Mouse (Mus musculus) midbrain, embryonic 16.5 days (tissue): ENCODE data around the gene Slc8a2. TPM values are rescaled to one million over a fixed set of nuclear protein-coding genes. Genes with fewer than 3 reads are reported as not detected.

ENCODE experiments used
- ATAC-seq: fragments of 200-750 bp; cut with Nextera tagmentation; 2 replicates; pipeline ENCODE4 v1.8.0; 2017; ENCODE audit warnings: moderate TSS enrichment
- H3K27ac ChIP-seq: fragments of 300-500 bp; sonication (generic); 2 replicates; pipeline ENCODE4 v1.5.1; 2014; ENCODE audit warnings: mild to moderate bottlenecking, low read length, mixed read lengths
- H3K27me3 ChIP-seq: fragments of 300-500 bp; sonication (generic); 2 replicates; pipeline ENCODE4 v1.6.1; 2014; ENCODE audit warnings: low read depth, low read length, mixed read lengths; ENCODE audit not compliant: control insufficient read depth, insufficient read depth
- H3K36me3 ChIP-seq: fragments of 300-500 bp; sonication (generic); 2 replicates; pipeline ENCODE4 v1.6.1; 2014; ENCODE audit warnings: mild to moderate bottlenecking, low read length, moderate library complexity, mixed read lengths; ENCODE audit not compliant: control insufficient read depth, insufficient read depth
- H3K4me1 ChIP-seq: fragments of 300-500 bp; sonication (generic); 2 replicates; pipeline ENCODE4 v1.6.1; 2014; ENCODE audit warnings: mild to moderate bottlenecking, low read length, mixed read lengths; ENCODE audit not compliant: control insufficient read depth, insufficient read depth
- H3K4me2 ChIP-seq: fragments of 300-500 bp; sonication (generic); 2 replicates; pipeline ENCODE4 v1.6.1; 2014; ENCODE audit warnings: mild to moderate bottlenecking, low read length, mixed read lengths
- H3K4me3 ChIP-seq: fragments of 300-500 bp; sonication (generic); 2 replicates; pipeline ENCODE4 v1.5.1; 2014; ENCODE audit warnings: low read depth, mild to moderate bottlenecking, low read length, moderate library complexity, mixed read lengths
- H3K9ac ChIP-seq: fragments of 300-500 bp; sonication (generic); 2 replicates; pipeline ENCODE4 v1.6.1; 2014; ENCODE audit warnings: low read depth, low read length, mixed read lengths
- H3K9me3 ChIP-seq: fragments of 300-500 bp; sonication (generic); replicated peaks from 2 replicates; pipeline ENCODE4 v1.6.1; 2014; ENCODE audit warnings: mild to moderate bottlenecking, low read length, mixed read lengths; ENCODE audit not compliant: control insufficient read depth, poor library complexity, severe bottlenecking
- WGBS: fragments of 180-500 bp; shearing (Covaris S2); extraction: QIAGEN DNeasy Blood & Tissue Kit; methylation state at CpG from one replicate; pipeline ENCODE4 v1.1.7; 2014; 5-methylcytosine and 5-hydroxymethylcytosine counted together
- polyA plus RNA-seq: library from polyadenylated mRNA; unstranded; fragments of >200 nt; fragmentation: Nextera tagmentation; extraction: Ambion mirVana; gene quantifications from 2 replicates; pipeline ENCODE4 v1.2.1, GENCODE M21; 2015

The Slc8a2 gene
- polyA plus RNA-seq, 1 experiment from 2014 or later: 0.73 TPM

- Histone ChIP-seq H3K4me3 (no peak overlapping the region), H3K9me3 (no peaks in the 10 kb centered on the region), H3K36me3 (peaks cover 3% of the 10 kb centered on the region; the same call in 1 of the 2 replicates), H3K4me2 (no peak overlapping the region), H3K27ac (no peak overlapping the region), H3K4me1 (peaks cover 21% of the 10 kb centered on the region), H3K27me3 (no peaks in the 10 kb centered on the region), H3K9ac (no peak overlapping the region)
- 77% methylated on average over 15 of the region's 15 CpGs for WGBS
- ATAC-seq: no peak
Measured at GRCm38 (mm10) chr7:16101726-16102475, 27.7 kb upstream of the Slc8a2 start.

GRCm38 (mm10) chr7:16102686-16103226, 26.9 kb upstream of the Slc8a2 start:
- Histone ChIP-seq H3K27ac (no peak overlapping the region), H3K9me3 (no peaks in the 10 kb centered on the region), H3K4me3 (no peak overlapping the region), H3K4me1 (peaks cover 17% of the 10 kb centered on the region), H3K9ac (no peak overlapping the region), H3K27me3 (no peaks in the 10 kb centered on the region), H3K36me3 (peaks cover 7% of the 10 kb centered on the region), H3K4me2 (no peak overlapping the region)
- WGBS: 91% methylated on average over 5 of the region's 5 CpGs
- ATAC-seq: no peak

- Histone ChIP-seq H3K9ac (no peak overlapping the region), H3K4me1 (peaks cover 17% of the 10 kb centered on the region), H3K36me3 (peaks cover 12% of the 10 kb centered on the region), H3K27me3 (no peaks in the 10 kb centered on the region), H3K9me3 (no peaks in the 10 kb centered on the region), H3K4me3 (no peak overlapping the region), H3K4me2 (no peak overlapping the region), H3K27ac (peak overlapping the region; percentile 44)
- no peak for ATAC-seq
- WGBS: 54% methylated on average over 6 of the region's 6 CpGs
Measured at GRCm38 (mm10) chr7:16103760-16104159, 25.9 kb upstream of the Slc8a2 start.

GRCm38 (mm10) chr7:16104611-16105388, 24.8 kb upstream of the Slc8a2 start:
- no peak overlapping the region for H3K9ac ChIP-seq
- no peak for ATAC-seq
- peaks cover 19% of the 10 kb centered on the region for H3K36me3 ChIP-seq
- H3K9me3 ChIP-seq: no peaks in the 10 kb centered on the region
- no peak overlapping the region for H3K4me3 ChIP-seq
- H3K27me3 ChIP-seq: no peaks in the 10 kb centered on the region
- H3K4me2 ChIP-seq: no peak overlapping the region
- peaks cover 9% of the 10 kb centered on the region for H3K4me1 ChIP-seq
- H3K27ac ChIP-seq: no peak overlapping the region
- 85% methylated on average over 7 of the region's 7 CpGs for WGBS

GRCm38 (mm10) chr7:16108886-16109542, 20.6 kb upstream of the Slc8a2 start:
- Histone ChIP-seq H3K9ac (no peak overlapping the region), H3K4me2 (no peak overlapping the region), H3K4me1 (no peaks in the 10 kb centered on the region), H3K4me3 (no peak overlapping the region), H3K27ac (no peak overlapping the region), H3K27me3 (no peaks in the 10 kb centered on the region), H3K9me3 (no peaks in the 10 kb centered on the region), H3K36me3 (peaks cover 27% of the 10 kb centered on the region)
- 93% methylated on average over 9 of the region's 9 CpGs for WGBS
- ATAC-seq: no peak

- no peak overlapping the region for H3K9ac ChIP-seq
- H3K9me3 ChIP-seq: no peaks in the 10 kb centered on the region
- H3K27ac ChIP-seq: no peak overlapping the region
- 94% methylated on average over 8 of the region's 8 CpGs for WGBS
- H3K4me3 ChIP-seq: no peak overlapping the region
- no peak for ATAC-seq
- no peaks in the 10 kb centered on the region for H3K27me3 ChIP-seq
- no peaks in the 10 kb centered on the region for H3K4me1 ChIP-seq
- no peak overlapping the region for H3K4me2 ChIP-seq
- peaks cover 37% of the 10 kb centered on the region for H3K36me3 ChIP-seq
Measured at GRCm38 (mm10) chr7:16110158-16110557, 19.5 kb upstream of the Slc8a2 start.

- Histone ChIP-seq H3K27me3 (no peaks in the 10 kb centered on the region), H3K4me3 (no peak overlapping the region), H3K9me3 (no peaks in the 10 kb centered on the region), H3K4me1 (no peaks in the 10 kb centered on the region), H3K27ac (no peak overlapping the region), H3K9ac (no peak overlapping the region), H3K4me2 (no peak overlapping the region), H3K36me3 (peaks cover 45% of the 10 kb centered on the region)
- WGBS: 94% methylated on average over 7 of the region's 7 CpGs
- ATAC-seq: no peak
Measured at GRCm38 (mm10) chr7:16111284-16112090, 18.1 kb upstream of the Slc8a2 start.

GRCm38 (mm10) chr7:16116418-16116817, 13.2 kb upstream of the Slc8a2 start:
- Histone ChIP-seq H3K27me3 (no peaks in the 10 kb centered on the region), H3K4me3 (no peak overlapping the region), H3K9ac (no peak overlapping the region), H3K27ac (no peak overlapping the region), H3K9me3 (no peaks in the 10 kb centered on the region), H3K4me1 (peaks cover 11% of the 10 kb centered on the region), H3K36me3 (peaks cover 30% of the 10 kb centered on the region), H3K4me2 (no peak overlapping the region)
- no peak for ATAC-seq
- 98% methylated on average over 7 of the region's 7 CpGs for WGBS
